Mouse (Mus musculus) kidney, postnatal 14 days (tissue): ENCODE results near the gene Comt.

Source experiments
- DNase-seq: peaks from one replicate; pipeline ENCODE4 v3.0.0; 2022; ENCODE audit warnings: mixed read lengths

Gene Comt

DNA sequence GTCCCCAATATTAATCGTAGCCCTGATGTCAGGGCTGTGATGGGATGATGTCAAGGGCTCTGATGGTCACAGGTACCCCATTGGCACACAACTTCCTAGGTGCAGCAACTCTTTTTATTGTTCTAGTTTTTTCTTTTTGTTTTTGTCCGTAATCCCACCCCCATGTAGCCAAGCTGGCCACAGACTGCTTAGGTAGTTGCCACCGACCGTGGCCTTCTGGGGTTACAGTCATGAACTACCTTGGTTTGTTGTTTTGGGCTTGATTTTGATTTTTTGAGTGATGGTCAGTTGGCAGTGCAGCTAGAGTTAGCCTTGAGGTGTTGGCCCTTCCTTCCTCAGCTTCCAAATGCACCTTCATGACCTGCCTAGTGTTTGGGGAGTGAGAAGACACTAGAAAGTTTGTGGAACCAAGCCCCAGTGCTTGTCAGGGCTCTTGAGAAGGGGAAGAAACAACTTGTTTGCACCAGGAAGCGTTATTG lies at the start of gene Comt:
Gene Comt, minus strand, starts transcription at position 51 of the 479 bp plus-strand sequence.
- no peak for DNase-seq

DNA sequence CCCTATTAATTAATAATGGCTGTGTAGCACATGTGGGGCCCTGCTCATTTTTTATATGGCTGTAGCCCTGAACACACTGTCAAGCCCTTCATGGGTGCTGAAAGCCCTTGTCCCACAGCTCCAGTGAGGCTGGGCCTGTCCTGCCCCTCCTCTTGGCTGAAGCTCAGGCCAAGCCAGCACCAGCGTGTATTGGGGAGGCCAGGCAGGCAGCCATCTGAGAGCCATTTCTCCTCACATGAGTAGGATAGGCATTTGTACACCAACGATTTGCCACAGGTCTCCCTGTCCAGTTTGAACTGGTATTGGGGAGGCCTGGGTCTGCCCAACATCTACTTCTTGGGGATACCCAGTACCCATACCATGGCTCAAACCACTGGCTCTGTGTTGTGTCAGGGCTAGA lies 47.4 kb upstream of the Comt start:
- DNase-seq: no peak

DNA sequence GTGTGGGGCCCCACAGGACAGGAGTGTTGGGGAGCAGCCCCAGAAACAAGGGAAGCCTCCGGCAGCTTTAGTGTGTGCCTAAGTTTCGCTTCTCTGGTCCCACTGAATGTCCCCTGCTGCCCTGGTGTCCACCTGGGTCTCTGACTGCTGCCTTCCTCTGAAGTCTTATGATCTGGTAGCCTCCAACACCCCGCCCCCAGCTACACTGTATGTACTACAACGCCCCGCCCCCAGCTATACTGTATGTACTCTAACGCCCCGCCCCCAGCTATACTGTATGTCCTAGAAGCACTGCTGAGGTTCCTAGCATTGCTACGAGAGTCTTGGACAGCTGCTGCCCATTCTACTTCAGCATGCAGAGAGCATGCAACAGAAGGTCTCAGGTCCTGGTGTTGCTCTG lies 46.3 kb upstream of the Comt start:
- no peak for DNase-seq

DNA sequence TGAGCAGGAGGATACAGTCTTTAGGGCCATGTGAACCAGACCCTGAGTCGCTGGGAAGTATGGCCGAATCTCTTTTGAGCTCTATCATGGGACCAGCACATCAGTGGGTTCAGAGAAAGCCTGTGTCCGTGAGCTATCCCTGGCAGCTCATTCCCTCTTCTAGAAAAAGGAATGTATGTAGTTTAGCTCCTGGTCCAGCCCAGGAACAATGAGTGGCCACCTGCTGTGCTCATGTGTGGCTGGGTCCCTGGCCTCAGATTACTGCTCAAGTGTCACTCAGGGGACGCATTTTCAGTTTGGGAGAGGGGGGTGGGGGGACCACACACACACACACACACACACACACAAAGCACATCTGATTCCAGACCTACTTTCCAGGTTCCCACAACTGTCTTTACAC lies 45.8 kb upstream of the Comt start:
- no peak for DNase-seq

DNA sequence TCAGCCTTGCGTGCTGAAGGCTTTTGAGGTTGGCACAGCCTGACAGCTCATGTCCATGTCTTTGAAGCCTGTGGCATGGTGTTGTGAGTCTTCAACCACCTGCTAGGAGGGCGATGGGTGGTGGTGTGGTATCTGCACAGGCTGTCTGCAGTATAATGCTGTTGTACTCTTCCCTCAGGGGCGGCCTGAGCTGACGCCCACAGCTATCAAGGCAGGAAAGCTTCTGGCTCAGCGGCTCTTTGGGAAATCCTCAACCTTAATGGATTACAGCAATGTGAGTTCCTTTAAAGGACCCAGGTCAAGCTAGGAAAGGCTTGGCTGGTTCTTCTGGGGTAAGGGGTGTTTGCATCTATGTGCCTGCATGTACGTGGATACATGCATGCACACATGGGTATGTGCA lies 45.3 kb upstream of the Comt start:
- DNase-seq: no peak

DNA sequence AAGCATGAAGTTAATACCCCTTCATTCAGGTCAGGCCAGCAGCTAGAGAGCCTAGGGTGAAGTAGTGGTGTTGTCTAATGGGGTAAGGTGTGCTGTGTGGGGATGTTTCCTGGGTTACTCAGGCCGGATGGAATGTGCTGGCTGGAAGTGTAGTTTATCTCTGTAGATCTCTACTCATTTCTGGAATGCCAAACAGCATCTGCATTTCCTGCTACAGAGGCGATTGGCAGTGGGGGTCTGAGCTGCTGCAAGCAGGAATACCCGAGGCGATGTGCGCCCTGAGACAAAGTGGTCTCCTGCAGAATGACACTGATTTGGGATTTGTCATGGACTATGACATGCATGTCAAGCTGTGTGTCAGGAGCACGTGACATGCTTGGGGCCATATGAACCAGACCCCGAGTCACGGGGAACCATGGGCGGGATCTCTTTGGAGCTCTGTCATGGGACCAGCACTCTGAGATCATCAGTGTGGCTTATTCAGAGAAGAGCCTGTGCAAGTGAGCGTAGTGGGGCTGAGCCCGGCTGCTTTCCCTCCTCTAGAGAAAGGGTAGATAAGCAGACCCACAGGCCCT lies 44.8 kb upstream of the Comt start:
- no peak for DNase-seq

DNA sequence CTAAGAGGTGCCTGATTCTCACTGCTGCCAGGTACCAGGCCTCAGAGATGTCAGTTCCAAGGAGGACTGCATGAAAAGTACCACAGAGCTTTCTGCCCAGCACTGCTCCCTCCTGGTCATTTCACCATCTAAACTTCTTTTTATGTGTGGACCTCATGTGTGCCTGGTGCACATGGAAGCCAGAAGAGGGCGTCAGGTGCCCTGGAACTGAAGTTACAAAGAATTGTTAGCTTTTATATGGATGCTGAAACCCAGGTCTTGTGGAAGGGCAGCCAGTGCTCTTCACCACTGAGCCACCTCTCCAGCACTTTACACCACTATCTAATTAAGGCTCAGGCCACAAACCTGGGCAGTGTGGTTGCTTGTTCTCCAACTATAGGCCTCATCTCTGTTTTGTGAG lies 44.2 kb upstream of the Comt start:
- no peak for DNase-seq

DNA sequence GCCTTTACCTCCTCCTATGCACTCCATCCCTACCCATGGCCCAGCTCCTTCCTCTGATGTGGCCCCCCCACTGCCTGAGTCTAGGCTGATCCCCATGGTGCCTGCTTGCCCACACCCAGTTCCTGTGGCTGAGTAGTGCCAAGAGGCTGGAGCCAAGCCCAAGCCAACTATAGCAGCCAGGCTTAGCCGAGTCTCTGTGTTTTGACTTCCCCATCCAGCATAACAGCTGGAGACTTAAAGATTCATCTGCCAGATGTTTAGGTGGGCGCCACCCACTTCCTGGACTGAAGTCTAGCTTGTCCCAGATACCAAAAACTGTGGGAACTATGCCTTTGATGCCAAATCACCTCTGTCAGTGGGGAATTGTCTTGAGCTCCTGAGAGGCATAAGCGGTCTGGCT lies 37.6 kb upstream of the Comt start:
- no peak for DNase-seq

DNA sequence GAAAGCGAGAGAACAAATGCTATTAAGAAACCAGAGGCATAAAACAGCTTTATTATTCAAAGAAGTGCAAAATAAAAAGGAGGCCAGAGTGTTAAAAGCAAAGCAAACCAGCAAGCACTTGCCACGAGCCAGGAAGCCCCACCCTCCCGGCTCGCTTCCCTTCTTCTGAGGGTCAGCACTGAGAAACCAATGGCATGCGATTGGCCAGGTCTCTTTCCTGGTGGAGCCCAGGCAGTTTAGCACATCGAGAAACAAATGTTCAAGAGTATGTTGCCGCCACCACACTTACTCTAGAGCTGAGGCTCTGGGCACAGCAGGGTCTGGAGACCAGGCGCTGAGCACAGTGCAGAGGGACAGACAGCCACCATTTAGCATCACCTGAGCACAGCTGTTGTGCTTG lies 35.9 kb upstream of the Comt start:
- peak; percentile 32 for DNase-seq

DNA sequence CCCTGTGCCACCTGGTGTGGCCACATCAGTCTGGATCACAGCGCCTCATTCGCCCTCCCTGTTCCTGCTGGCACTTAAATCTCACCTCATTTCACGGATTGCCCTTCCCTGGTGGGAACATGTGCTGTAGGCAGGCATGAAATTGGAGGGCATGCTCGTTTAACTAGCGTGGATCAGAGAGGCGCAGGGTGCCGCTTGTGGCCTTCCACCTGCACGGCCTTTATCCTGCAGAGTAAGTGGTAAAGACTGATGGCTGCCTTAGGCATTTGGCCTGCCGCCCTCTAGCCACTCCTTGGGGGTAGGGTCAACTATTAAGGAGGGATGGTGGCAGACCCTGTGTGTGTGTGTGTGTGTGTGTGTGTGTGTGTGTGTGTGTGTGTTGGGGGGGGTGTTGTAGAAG lies 35.4 kb upstream of the Comt start:
- no peak for DNase-seq

DNA sequence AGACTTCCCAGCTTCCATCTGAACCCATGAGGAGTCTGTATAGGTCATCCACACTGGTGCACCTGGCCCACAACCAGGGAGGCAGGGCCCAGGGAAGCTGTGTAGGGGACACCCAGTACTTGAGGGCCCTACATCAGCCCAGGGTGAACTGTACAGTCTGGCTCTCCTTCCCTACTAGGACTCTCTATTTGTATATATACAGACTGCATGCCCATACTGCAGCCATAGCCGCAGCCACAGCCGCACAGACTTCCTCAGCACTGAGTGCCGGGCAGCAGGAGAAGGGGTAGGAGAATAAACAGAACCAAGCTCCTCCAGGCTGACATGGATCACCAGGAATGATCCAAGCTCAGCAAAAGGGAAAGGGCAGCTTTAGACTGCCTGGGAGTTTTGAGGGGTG lies 34.2 kb upstream of the Comt start:
- no peak for DNase-seq

DNA sequence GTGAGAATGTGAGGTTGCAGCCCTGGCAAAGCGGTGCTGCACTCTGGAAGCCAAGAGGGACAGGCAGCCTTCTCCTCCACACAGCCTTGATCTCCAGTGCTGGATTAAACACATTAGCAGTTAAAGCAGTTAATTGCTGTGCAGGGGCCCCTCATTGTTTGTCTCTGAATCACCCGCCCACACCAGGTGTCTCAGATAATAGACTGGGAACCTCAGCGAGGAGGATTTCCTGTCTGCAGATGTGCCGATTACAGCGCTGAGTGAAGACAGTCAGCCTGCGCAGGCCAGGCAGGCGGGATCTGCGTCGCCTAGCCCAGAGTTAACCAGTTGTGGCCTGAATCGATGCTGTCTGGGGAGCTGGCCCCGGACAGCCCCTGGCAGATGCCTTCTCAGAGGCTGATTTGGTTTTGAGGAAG lies 33.3 kb upstream of the Comt start:
- DNase-seq: peak; percentile 29

DNA sequence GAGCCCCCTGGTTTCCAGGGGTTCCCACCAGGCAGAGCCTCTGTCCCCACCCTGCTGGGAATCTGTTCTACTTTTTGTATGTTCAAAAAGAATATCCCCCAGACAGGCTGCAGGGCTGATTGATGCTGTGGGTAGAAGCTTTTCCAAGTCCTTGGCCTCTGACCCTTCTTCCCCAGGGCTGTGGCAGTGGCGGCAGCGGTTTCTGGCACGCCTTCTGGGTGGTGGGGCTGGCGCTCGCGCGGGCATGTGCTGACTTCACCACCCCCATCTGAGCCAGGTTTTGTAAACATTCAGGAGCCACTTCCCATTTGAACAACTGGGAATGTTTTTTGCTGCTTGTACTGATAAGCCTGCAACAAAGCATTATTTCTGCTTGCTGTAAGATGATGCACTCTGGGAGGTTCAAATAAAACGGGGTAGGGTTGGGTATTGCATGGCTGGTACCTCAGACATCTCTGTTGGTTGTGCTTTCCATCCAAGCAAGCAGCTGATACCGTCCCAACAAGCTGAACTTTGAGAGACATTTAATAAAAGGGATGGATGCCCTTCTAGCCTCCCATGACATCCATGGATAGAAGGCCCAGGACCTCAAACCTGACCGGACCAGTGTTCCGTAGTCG lies 32.8 kb upstream of the Comt start:
- DNase-seq: no peak

DNA sequence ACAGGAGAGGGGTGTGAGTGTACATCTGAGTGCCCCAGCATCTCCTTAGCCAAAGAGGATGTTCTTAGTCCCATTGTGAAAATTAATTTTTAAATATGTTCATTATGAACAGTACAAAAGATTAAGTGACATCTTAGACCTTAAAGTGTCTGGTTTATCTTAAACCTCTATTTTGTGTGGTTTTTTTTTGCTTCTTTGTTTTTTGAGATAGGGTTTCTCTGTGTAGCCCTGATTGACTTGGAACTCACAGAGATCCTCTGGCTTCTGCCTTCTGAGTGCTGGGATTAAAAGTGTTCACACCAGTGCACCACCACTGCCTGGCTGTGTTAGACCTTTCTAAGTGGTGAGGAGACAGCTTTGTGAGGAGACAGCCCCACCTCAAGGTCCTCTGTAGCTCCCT lies 32.0 kb upstream of the Comt start:
- DNase-seq: no peak

DNA sequence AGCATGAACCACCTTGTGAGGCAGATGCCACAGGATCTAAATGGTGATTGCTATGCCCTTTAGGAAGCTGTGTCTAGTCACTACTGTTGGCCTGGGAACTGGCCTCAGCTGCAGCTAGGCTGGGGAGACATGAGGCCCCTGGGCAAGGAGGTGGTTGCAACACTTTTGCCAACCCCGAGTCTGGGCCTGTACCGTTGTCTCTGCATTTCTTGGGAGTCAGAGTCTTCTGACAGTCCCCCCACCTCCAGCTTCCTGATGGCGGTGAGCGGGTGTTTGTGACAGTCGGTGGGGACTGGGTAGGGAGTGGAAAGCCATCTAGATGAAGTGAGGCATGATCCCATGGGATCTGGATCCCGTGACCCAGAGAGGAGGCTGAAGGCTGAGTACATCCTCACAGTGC lies 28.8 kb upstream of the Comt start:
- no peak for DNase-seq

DNA sequence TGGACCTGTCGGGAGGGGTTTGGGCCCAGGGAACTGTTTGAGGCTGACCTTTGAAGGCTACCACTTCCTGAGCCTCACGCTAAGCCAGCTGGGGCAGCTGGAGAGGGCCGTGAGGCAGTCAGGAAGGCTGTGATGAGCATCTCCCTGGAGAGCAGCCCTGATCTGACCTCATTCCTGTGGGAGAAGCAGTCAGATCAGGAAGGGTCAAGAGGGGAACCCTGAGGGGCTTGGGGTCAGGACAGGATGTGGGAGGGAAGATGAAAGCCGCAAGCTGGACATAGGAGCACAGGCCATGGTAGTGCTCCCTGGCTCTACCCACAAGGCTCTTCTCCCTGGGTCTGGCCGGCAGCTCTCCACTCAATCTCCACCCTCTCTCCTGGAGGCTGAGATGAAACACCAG lies 27.2 kb upstream of the Comt start:
- peak; percentile 50 for DNase-seq

DNA sequence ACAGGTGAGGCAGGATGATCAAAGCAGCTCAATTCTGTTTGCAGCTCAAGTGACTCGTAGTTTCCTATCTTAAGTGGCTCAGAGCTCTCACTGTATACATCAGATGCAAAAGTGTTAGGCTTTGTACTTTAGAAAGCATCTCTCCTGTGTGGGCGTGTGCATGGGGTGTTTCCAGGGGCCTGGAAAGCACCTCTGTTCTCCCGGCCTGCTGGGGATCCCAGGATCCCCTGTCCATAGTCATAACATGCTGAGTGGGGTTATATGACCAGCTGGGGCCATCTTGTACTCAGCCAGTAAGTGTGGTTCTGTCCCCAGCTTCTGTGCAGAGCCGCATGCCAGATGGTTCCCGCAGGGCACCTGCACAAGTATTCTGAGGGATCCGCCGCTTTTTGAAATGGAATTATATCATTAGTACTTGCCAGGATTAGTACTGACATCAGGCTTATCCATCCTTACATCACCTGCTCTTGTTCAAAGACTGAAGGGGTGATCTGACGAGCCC lies 25.8 kb upstream of the Comt start:
- no peak for DNase-seq

DNA sequence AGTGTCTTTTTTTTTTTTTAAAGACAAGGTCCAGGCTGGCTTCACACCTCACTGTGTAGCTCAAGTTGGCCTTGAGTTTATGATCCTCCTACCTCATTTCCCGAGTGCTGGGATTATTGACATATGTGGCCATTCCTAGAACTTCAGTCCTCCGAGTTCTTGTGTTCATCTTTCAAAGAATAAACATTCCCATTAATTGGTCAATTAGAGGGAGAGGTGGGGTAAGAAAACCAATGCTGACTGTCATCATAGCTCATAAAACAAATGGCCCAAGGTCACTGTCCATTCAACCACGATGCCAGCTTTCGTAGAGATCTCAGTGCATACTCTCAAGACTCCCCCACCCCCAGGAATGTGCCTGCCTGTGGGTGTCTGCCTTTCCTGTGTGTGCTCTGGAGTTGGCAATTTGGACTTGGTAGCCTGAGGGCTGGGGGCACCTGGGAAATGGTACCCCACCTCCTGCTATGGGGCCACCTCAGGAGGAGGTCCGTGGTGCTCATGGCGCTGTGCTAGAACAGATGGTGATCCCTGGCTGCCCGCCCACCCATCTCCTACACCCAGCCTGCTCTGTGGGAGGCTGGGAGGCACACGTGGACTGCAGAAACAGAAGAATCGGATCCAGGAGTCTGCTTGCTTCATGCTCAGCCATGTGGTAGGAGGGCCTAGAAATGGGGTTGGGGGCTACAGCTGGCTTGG lies 25.0 kb upstream of the Comt start:
- DNase-seq: peak; percentile 29

DNA sequence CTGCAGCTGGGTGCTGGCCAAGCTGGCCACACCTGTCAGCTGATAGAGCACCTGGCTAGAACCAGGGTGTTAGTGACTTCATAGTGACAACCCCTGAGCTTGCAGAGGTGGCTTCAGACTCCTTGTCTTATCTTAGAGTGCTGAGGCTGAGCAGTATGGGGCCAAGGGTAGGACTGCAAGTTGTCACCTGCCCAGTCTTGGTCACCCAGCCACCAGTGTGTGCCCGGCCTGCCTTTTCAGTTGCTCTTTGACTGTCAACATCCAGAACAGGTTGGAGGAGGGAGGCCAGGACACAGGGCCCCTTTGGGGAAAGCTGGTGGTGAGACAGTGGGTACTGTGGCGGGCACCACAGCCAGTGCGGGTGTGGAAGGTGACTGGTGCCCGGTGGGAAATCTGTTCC lies 22.4 kb upstream of the Comt start:
- no peak for DNase-seq

DNA sequence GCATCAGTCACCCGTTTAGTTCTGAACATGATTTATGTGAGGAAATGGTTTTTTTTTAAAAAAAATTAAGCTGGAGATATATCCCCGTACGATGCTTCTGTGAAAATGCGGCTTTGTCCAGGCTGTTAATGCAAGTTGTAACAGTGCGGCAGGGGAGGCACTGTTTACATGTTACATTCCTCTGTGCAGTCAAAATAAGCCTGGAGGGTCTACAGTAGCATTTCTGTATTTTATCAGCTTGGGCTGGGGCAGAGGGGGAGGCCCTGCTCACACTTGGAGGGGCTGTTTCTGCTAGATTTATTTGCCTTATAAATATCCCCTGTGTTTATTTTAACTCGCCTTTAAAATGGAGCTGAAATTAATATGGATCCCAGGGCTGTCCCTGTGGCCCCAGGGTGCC lies 21.5 kb upstream of the Comt start:
- DNase-seq: no peak

DNA sequence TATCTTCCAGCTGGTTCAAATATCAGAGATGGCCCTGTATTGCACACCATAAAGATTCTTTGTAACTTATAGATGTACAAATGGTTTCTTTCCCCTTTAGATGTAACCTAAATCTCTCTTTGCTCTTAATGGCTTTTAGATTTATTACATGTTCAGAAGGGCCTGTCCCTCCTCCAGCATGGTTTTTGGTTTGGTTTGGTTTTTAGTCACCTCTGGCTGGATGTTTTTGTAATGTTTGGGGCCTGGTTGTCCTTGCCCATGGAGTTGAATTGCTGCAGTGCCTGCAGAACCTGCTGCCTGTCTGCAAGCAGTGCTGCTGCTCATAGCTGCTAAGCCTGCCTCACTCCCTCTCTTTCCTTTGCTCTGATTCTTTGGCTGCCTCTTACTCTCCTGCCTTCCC lies 20.6 kb upstream of the Comt start:
- no peak for DNase-seq

DNA sequence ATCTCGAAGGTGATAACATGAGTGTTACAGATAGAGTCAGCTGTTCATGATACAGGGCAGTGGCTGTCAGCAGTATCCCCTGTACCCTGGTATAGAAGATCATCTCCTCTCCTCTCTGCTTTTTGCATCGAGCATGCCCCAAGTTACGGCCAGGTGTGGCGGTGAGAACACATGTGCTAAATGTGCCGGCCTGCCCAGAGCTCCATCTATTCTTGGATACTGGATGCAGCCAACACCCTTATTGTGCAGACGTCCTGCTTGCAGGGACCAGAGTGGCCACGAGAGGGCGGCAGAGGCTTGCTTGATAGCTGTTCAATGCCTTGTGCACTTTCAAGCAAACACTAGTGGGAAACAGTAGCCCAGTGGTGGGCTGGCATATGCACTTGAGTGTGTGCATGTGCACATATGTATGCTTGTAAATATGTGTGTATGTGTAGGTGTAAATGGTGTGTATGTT lies 16.8 kb upstream of the Comt start:
- peak; percentile 93 for DNase-seq

DNA sequence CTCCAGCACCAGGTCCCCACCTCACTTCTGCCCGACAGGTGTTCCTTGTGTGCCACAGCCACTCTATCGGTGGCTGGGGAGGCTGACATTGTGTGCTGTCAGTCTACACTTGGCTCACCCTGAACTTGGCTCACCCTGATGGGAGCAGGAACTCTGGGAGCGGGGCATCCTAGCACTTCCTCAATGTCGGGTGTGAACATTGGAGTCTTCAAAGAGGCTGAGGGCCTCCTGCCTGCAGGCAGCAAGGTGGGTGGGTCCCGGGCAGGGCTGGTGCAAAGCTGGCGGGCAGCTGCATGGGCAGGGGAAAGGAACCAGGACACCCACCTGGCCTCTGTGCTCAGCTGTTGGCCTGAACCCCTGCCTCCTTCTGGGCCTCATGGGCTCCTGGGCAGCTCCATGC lies 9.5 kb upstream of the Comt start:
- DNase-seq: no peak

DNA sequence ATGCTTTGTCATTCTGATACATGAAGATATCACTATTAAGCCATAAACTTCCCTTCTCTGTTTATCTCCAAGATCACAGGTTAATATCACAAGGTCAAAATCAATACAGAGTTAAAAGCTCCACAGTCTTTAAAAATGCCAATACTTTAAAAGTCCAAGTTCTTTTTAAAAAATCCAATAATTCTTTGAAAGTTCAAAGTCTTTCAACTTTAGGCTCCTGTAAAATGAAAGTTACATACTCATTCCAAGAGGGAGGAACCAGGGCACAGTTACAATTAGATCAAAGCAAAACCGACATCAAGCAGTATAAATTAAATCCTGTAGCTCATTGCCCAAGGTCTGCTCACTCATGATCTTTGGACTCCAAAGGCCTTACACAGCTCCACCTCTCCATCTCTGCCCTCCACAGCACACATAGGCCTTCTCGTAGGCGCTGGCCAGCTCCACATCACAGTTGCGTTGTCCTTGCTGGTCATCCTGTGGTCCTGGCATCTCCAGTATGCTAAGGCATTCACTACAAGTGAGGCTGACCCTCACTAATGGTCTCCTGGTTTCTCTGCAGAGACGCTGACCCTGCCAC lies 6.8 kb upstream of the Comt start:
- DNase-seq: peak; percentile 10
